Mouse (Mus musculus) forebrain, embryonic 10.5 days (tissue): ENCODE measurements around the gene Tmcc1. TPM values are rescaled to one million over a fixed set of nuclear protein-coding genes. Genes with fewer than 3 reads are reported as not detected.
A peak's percentile ranks its signal among the peaks of the same experiment; 100 is the strongest.

Source experiments
- DNase-seq: peaks from one replicate; pipeline ENCODE4 v3.0.0-alpha.2; 2017; ENCODE audit warnings: low spot score; ENCODE audit errors: extremely low spot score
- H3K27ac ChIP-seq: fragments of 300-500 bp; sonication (generic); 2 replicates; pipeline ENCODE4 v1.5.1; 2016; ENCODE audit warnings: mild to moderate bottlenecking
- H3K27me3 ChIP-seq: fragments of 300-500 bp; sonication (generic); 2 replicates; pipeline ENCODE4 v1.6.1; 2016; ENCODE audit warnings: mild to moderate bottlenecking; ENCODE audit not compliant: poor library complexity, severe bottlenecking
- H3K36me3 ChIP-seq: fragments of 300-500 bp; sonication (generic); replicated peaks from 2 replicates; pipeline ENCODE4 v1.6.1; 2016; ENCODE audit warnings: mild to moderate bottlenecking, moderate library complexity
- H3K4me1 ChIP-seq: fragments of 300-500 bp; sonication (generic); 2 replicates; pipeline ENCODE4 v1.6.1; 2016
- H3K4me3 ChIP-seq: fragments of 300-500 bp; sonication (generic); 2 replicates; pipeline ENCODE4 v1.5.1; 2016; ENCODE audit warnings: mild to moderate bottlenecking, moderate library complexity
- H3K9me3 ChIP-seq: fragments of 300-500 bp; sonication (generic); 2 replicates; pipeline ENCODE4 v1.6.1; 2016; ENCODE audit warnings: mild to moderate bottlenecking, moderate library complexity
- WGBS: fragments of 180-500 bp; shearing (Covaris S2); methylation state at CpG from one replicate; pipeline ENCODE4 v1.1.7; 2016; 5-methylcytosine and 5-hydroxymethylcytosine counted together
- polyA plus RNA-seq: library from polyadenylated mRNA; unstranded; fragments of >200 nt; fragmentation: Nextera tagmentation; extraction: Ambion mirVana; gene quantifications from 2 replicates; pipeline ENCODE4 v1.2.1, GENCODE M21; 2016

The Tmcc1 gene
- polyA plus RNA-seq, 1 experiment from 2014 or later: 16.2 TPM

- no peak overlapping the region for H3K27ac ChIP-seq
- H3K4me3 ChIP-seq: no peak overlapping the region
- no peaks in the 10 kb centered on the region for H3K9me3 ChIP-seq
- no peak for DNase-seq
- WGBS: 86% methylated on average over 5 of the region's 5 CpGs
- H3K36me3 ChIP-seq: no peaks in the 10 kb centered on the region
- peaks cover 71% of the 10 kb centered on the region for H3K4me1 ChIP-seq
- peaks cover 18% of the 10 kb centered on the region for H3K27me3 ChIP-seq
Measured at GRCm38 (mm10) chr6:116000851-116001250, 192.4 kb downstream of the Tmcc1 start.

GRCm38 (mm10) chr6:115999227-115999626 lies 194.1 kb downstream of the Tmcc1 start:
- DNase-seq: no peak
- Histone ChIP-seq H3K9me3 (no peaks in the 10 kb centered on the region), H3K36me3 (no peaks in the 10 kb centered on the region), H3K4me1 (peaks cover 72% of the 10 kb centered on the region), H3K27me3 (peaks cover 30% of the 10 kb centered on the region), H3K4me3 (no peak overlapping the region), H3K27ac (no peak overlapping the region)
- 77% methylated on average over 2 of the region's 2 CpGs for WGBS

GRCm38 (mm10) chr6:115998758-115999157 lies 194.5 kb downstream of the Tmcc1 start:
- peak overlapping the region; percentile 63 for H3K27ac ChIP-seq
- WGBS: 77% methylated on average over 7 of the region's 7 CpGs
- H3K27me3 ChIP-seq: peaks cover 34% of the 10 kb centered on the region
- no peaks in the 10 kb centered on the region for H3K9me3 ChIP-seq
- no peaks in the 10 kb centered on the region for H3K36me3 ChIP-seq
- H3K4me1 ChIP-seq: peaks cover 72% of the 10 kb centered on the region
- no peak overlapping the region for H3K4me3 ChIP-seq
- DNase-seq: no peak

GRCm38 (mm10) chr6:115997726-115998311 lies 195.5 kb downstream of the Tmcc1 start:
- 20% methylated on average over 3 of the region's 3 CpGs for WGBS
- Histone ChIP-seq H3K36me3 (no peaks in the 10 kb centered on the region), H3K4me1 (peaks cover 73% of the 10 kb centered on the region), H3K27ac (peak overlapping the region; percentile 63), H3K27me3 (peaks cover 44% of the 10 kb centered on the region), H3K9me3 (no peaks in the 10 kb centered on the region), H3K4me3 (no peak overlapping the region)
- DNase-seq: no peak

- 34% methylated on average over 6 of the region's 6 CpGs for WGBS
- H3K9me3 ChIP-seq: no peaks in the 10 kb centered on the region
- 0 out of 2 replicates have a peak overlapping the region, but pooled peaks have one; percentile 26 for H3K27ac ChIP-seq
- no peaks in the 10 kb centered on the region for H3K36me3 ChIP-seq
- H3K27me3 ChIP-seq: peaks cover 59% of the 10 kb centered on the region
- H3K4me3 ChIP-seq: no peak overlapping the region
- peaks cover 76% of the 10 kb centered on the region for H3K4me1 ChIP-seq
- DNase-seq: no peak
Measured at GRCm38 (mm10) chr6:115996171-115996851, 197.0 kb downstream of the Tmcc1 start.

GRCm38 (mm10) chr6:115995531-115995941 lies 197.8 kb downstream of the Tmcc1 start:
- peaks cover 66% of the 10 kb centered on the region for H3K27me3 ChIP-seq
- 58% methylated on average over 4 of the region's 4 CpGs for WGBS

GRCm38 (mm10) chr6:115994877-115995520 lies 198.3 kb downstream of the Tmcc1 start, which contains the start of gene Plxnd1:
Gene Plxnd1 (minus strand): TSS chr6:115995005.
- DNase-seq: peak; percentile 87
- peak within 1 kb of the TSS; percentile 75 for H3K27ac ChIP-seq
- H3K9me3 ChIP-seq: no peaks in the 10 kb centered on the region
- H3K36me3 ChIP-seq: no peaks in the 10 kb centered on the region
- peaks cover 80% of the 10 kb centered on the region for H3K4me1 ChIP-seq
- peaks cover 71% of the 10 kb centered on the region for H3K27me3 ChIP-seq
- H3K4me3 ChIP-seq: peak within 1 kb of the TSS; percentile 62
- WGBS: 2% methylated on average over 49 of the region's 51 CpGs

More at GRCm38 (mm10) chr6:115995531-115995941, 197.8 kb downstream of the Tmcc1 start:
- H3K4me3 ChIP-seq: peak overlapping the region; percentile 62
- no peak for DNase-seq
- H3K36me3 ChIP-seq: no peaks in the 10 kb centered on the region
- H3K27ac ChIP-seq: peak overlapping the region; percentile 75
- H3K4me1 ChIP-seq: peaks cover 80% of the 10 kb centered on the region
- H3K9me3 ChIP-seq: no peaks in the 10 kb centered on the region

- Histone ChIP-seq H3K27ac (peak overlapping the region; percentile 75), H3K4me1 (peaks cover 80% of the 10 kb centered on the region), H3K27me3 (peaks cover 78% of the 10 kb centered on the region)
Measured at GRCm38 (mm10) chr6:115994146-115994876, 199.0 kb downstream of the Tmcc1 start.

GRCm38 (mm10) chr6:115993463-115994145 lies 199.7 kb downstream of the Tmcc1 start:
- Histone ChIP-seq H3K27me3 (peaks cover 85% of the 10 kb centered on the region), H3K27ac (peak overlapping the region; percentile 75), H3K36me3 (no peaks in the 10 kb centered on the region), H3K9me3 (no peaks in the 10 kb centered on the region), H3K4me1 (peaks cover 78% of the 10 kb centered on the region), H3K4me3 (peak overlapping the region; percentile 62)
- no peak for DNase-seq
- WGBS: 2% methylated on average over 86 of the region's 86 CpGs

More at GRCm38 (mm10) chr6:115994146-115994876, 199.0 kb downstream of the Tmcc1 start:
- Histone ChIP-seq H3K9me3 (no peaks in the 10 kb centered on the region), H3K36me3 (no peaks in the 10 kb centered on the region), H3K4me3 (peak overlapping the region; percentile 62)
- WGBS: under 1% methylated on average over 93 of the region's 93 CpGs
- DNase-seq: no peak

GRCm38 (mm10) chr6:115992981-115993380 lies 200.3 kb downstream of the Tmcc1 start:
- 44% methylated on average over 6 of the region's 6 CpGs for WGBS
- Histone ChIP-seq H3K9me3 (no peaks in the 10 kb centered on the region), H3K27me3 (peaks cover 87% of the 10 kb centered on the region), H3K4me3 (peak overlapping the region; percentile 62), H3K4me1 (peaks cover 72% of the 10 kb centered on the region), H3K27ac (peak overlapping the region; percentile 75; the same call in 1 of the 2 replicates), H3K36me3 (no peaks in the 10 kb centered on the region)
- DNase-seq: no peak

- Histone ChIP-seq H3K9me3 (no peaks in the 10 kb centered on the region), H3K27me3 (peaks cover 87% of the 10 kb centered on the region), H3K27ac (peak overlapping the region; percentile 45), H3K4me3 (peak overlapping the region; percentile 62), H3K36me3 (no peaks in the 10 kb centered on the region), H3K4me1 (peaks cover 71% of the 10 kb centered on the region)
- no peak for DNase-seq
- WGBS: 25% methylated on average over 10 of the region's 10 CpGs
Measured at GRCm38 (mm10) chr6:115991881-115992620, 201.2 kb downstream of the Tmcc1 start.
